Mouse (Mus musculus): ENCODE data around the gene Cyp26b1. TPM values are rescaled to one million over a fixed set of nuclear protein-coding genes. Genes with fewer than 3 reads are reported as not detected.
A peak's percentile ranks its signal among the peaks of the same experiment; 100 is the strongest.

The Cyp26b1 gene
- polyA plus RNA-seq, 1 experiment from 2014 or later = 2.4 TPM

- H3K4me3 ChIP-seq = no peak overlapping the region
- peaks cover 50% of the 10 kb centered on the region for H3K27me3 ChIP-seq (ENCODE audit: low read depth, poor library complexity, severe bottlenecking)
- no peaks in the 10 kb centered on the region for H3K9me3 ChIP-seq (replicated peaks)
- H3K27ac ChIP-seq (replicated peaks) = peak overlapping the region; percentile 75
- no peaks in the 10 kb centered on the region for H3K36me3 ChIP-seq
- no peak for DNase-seq (ENCODE audit: low spot score)
- peaks cover 40% of the 10 kb centered on the region for H3K4me1 ChIP-seq
Observed at GRCm38 (mm10) chr6:84569590-84569989, 24.1 kb downstream of the Cyp26b1 start.

- Histone ChIP-seq H3K4me3 (no peak overlapping the region), H3K9me3 (replicated peaks) (no peaks in the 10 kb centered on the region), H3K27me3 (ENCODE audit: low read depth, poor library complexity, severe bottlenecking) (peaks cover 43% of the 10 kb centered on the region), H3K27ac (replicated peaks) (peak overlapping the region; percentile 17; the same call in 1 of the 2 replicates), H3K4me1 (peaks cover 33% of the 10 kb centered on the region), H3K36me3 (no peaks in the 10 kb centered on the region)
- 82% methylated on average over 6 of the region's 6 CpGs for WGBS
- no peak for DNase-seq (ENCODE audit: low spot score)
Observed at GRCm38 (mm10) chr6:84568880-84569279, 24.8 kb downstream of the Cyp26b1 start.

- Histone ChIP-seq H3K36me3 (no peaks in the 10 kb centered on the region), H3K4me1 (peaks cover 30% of the 10 kb centered on the region), H3K9me3 (replicated peaks) (no peaks in the 10 kb centered on the region), H3K27me3 (ENCODE audit: low read depth, poor library complexity, severe bottlenecking) (peaks cover 31% of the 10 kb centered on the region), H3K27ac (replicated peaks) (no peak overlapping the region), H3K4me3 (no peak overlapping the region)
- DNase-seq (ENCODE audit: low spot score) = no peak
- 83% methylated on average over 4 of the region's 4 CpGs for WGBS
Observed at GRCm38 (mm10) chr6:84567696-84568095, 26.0 kb downstream of the Cyp26b1 start.

- H3K4me3 ChIP-seq = no peak overlapping the region
- no peaks in the 10 kb centered on the region for H3K9me3 ChIP-seq (replicated peaks)
- H3K36me3 ChIP-seq = no peaks in the 10 kb centered on the region
- peaks cover 28% of the 10 kb centered on the region for H3K27me3 ChIP-seq (ENCODE audit: low read depth, poor library complexity, severe bottlenecking)
- H3K27ac ChIP-seq (replicated peaks) = no peak overlapping the region
- no peak for DNase-seq (ENCODE audit: low spot score)
- peaks cover 30% of the 10 kb centered on the region for H3K4me1 ChIP-seq
- WGBS = 77% methylated on average over 2 of the region's 2 CpGs
Observed at GRCm38 (mm10) chr6:84566825-84567224, 26.9 kb downstream of the Cyp26b1 start.

GRCm38 (mm10) chr6:84565245-84565644 is 28.5 kb downstream of the Cyp26b1 start:
- WGBS = 82% methylated on average over 5 of the region's 5 CpGs
- no peak for DNase-seq (ENCODE audit: low spot score)
- no peaks in the 10 kb centered on the region for H3K36me3 ChIP-seq
- no peak overlapping the region for H3K4me3 ChIP-seq
- H3K27me3 ChIP-seq (ENCODE audit: low read depth, poor library complexity, severe bottlenecking) = peaks cover 22% of the 10 kb centered on the region
- no peaks in the 10 kb centered on the region for H3K9me3 ChIP-seq (replicated peaks)
- H3K27ac ChIP-seq (replicated peaks) = 0 out of 2 replicates have a peak overlapping the region, but pooled peaks have one; percentile 17
- peaks cover 25% of the 10 kb centered on the region for H3K4me1 ChIP-seq

- H3K36me3 ChIP-seq = no peaks in the 10 kb centered on the region
- H3K27me3 ChIP-seq (ENCODE audit: low read depth, poor library complexity, severe bottlenecking) = peaks cover 8% of the 10 kb centered on the region
- no peak overlapping the region; the same call in 1 of the 2 replicates for H3K27ac ChIP-seq (replicated peaks)
- no peak overlapping the region for H3K4me3 ChIP-seq
- no peak for DNase-seq (ENCODE audit: low spot score)
- no peaks in the 10 kb centered on the region for H3K9me3 ChIP-seq (replicated peaks)
- WGBS = 53% methylated on average over 4 of the region's 4 CpGs
- H3K4me1 ChIP-seq = peaks cover 12% of the 10 kb centered on the region; the same call in 1 of the 2 replicates
Observed at GRCm38 (mm10) chr6:84562948-84563347, 30.8 kb downstream of the Cyp26b1 start.

GRCm38 (mm10) chr6:84561171-84561570 is 32.5 kb downstream of the Cyp26b1 start:
- whole genome bisulfite sequencing = 97% methylated on average over 1 of the region's 1 CpGs
- Histone ChIP-seq H3K27ac (replicated peaks) (no peak overlapping the region), H3K27me3 (ENCODE audit: low read depth, poor library complexity, severe bottlenecking) (peaks cover 8% of the 10 kb centered on the region), H3K4me3 (no peak overlapping the region), H3K4me1 (peaks cover 8% of the 10 kb centered on the region; the same call in 1 of the 2 replicates), H3K9me3 (replicated peaks) (no peaks in the 10 kb centered on the region), H3K36me3 (no peaks in the 10 kb centered on the region)
- DNase-seq (ENCODE audit: low spot score) = no peak

- no peaks in the 10 kb centered on the region for H3K27me3 ChIP-seq (ENCODE audit: low read depth, poor library complexity, severe bottlenecking)
- WGBS = 72% methylated on average over 9 of the region's 9 CpGs
- no peaks in the 10 kb centered on the region for H3K9me3 ChIP-seq (replicated peaks)
- H3K4me3 ChIP-seq = no peak overlapping the region
- H3K4me1 ChIP-seq = no peaks in the 10 kb centered on the region
- no peak for DNase-seq (ENCODE audit: low spot score)
- no peaks in the 10 kb centered on the region for H3K36me3 ChIP-seq
- no peak overlapping the region for H3K27ac ChIP-seq (replicated peaks)
Observed at GRCm38 (mm10) chr6:84549852-84550437, 43.8 kb downstream of the Cyp26b1 start.

- no peak for DNase-seq (ENCODE audit: low spot score)
- Histone ChIP-seq H3K4me1 (no peaks in the 10 kb centered on the region), H3K36me3 (no peaks in the 10 kb centered on the region), H3K9me3 (replicated peaks) (no peaks in the 10 kb centered on the region), H3K27ac (replicated peaks) (no peak overlapping the region), H3K27me3 (ENCODE audit: low read depth, poor library complexity, severe bottlenecking) (no peaks in the 10 kb centered on the region), H3K4me3 (no peak overlapping the region)
- 79% methylated on average over 2 of the region's 2 CpGs for WGBS
Observed at GRCm38 (mm10) chr6:84545428-84545827, 48.3 kb downstream of the Cyp26b1 start.

- H3K9me3 ChIP-seq (replicated peaks) = no peaks in the 10 kb centered on the region
- no peaks in the 10 kb centered on the region for H3K36me3 ChIP-seq
- H3K27me3 ChIP-seq (ENCODE audit: low read depth, poor library complexity, severe bottlenecking) = no peaks in the 10 kb centered on the region
- H3K4me1 ChIP-seq = 0 out of 2 replicates have a peak, but pooled peaks cover 3% of the 10 kb centered on the region
- DNase-seq (ENCODE audit: low spot score) = no peak
- H3K27ac ChIP-seq (replicated peaks) = no peak overlapping the region
- WGBS = 89% methylated on average over 3 of the region's 3 CpGs
- H3K4me3 ChIP-seq = no peak overlapping the region
Observed at GRCm38 (mm10) chr6:84544359-84544758, 49.3 kb downstream of the Cyp26b1 start.

GRCm38 (mm10) chr6:84543516-84543915 is 50.2 kb downstream of the Cyp26b1 start:
- Histone ChIP-seq H3K4me3 (no peak overlapping the region), H3K36me3 (no peaks in the 10 kb centered on the region), H3K9me3 (replicated peaks) (no peaks in the 10 kb centered on the region), H3K27ac (replicated peaks) (no peak overlapping the region), H3K4me1 (0 out of 2 replicates have a peak, but pooled peaks cover 3% of the 10 kb centered on the region), H3K27me3 (ENCODE audit: low read depth, poor library complexity, severe bottlenecking) (no peaks in the 10 kb centered on the region)
- DNase-seq (ENCODE audit: low spot score) = no peak
- 38% methylated on average over 5 of the region's 5 CpGs for WGBS

GRCm38 (mm10) chr6:84539924-84540323 is 53.8 kb downstream of the Cyp26b1 start:
- no peak overlapping the region for H3K27ac ChIP-seq (replicated peaks)
- WGBS = 58% methylated on average over 4 of the region's 4 CpGs
- no peak overlapping the region for H3K4me3 ChIP-seq

GRCm38 (mm10) chr6:84538681-84539080 is 55.0 kb downstream of the Cyp26b1 start:
- Histone ChIP-seq H3K27ac (replicated peaks) (no peak overlapping the region), H3K9me3 (replicated peaks) (no peaks in the 10 kb centered on the region), H3K4me3 (no peak overlapping the region), H3K4me1 (0 out of 2 replicates have a peak, but pooled peaks cover 3% of the 10 kb centered on the region), H3K36me3 (no peaks in the 10 kb centered on the region), H3K27me3 (ENCODE audit: low read depth, poor library complexity, severe bottlenecking) (no peaks in the 10 kb centered on the region)
- 82% methylated on average over 3 of the region's 3 CpGs for WGBS
- no peak for DNase-seq (ENCODE audit: low spot score)

More at GRCm38 (mm10) chr6:84539924-84540323, 53.8 kb downstream of the Cyp26b1 start:
- Histone ChIP-seq H3K4me1 (0 out of 2 replicates have a peak, but pooled peaks cover 3% of the 10 kb centered on the region), H3K36me3 (no peaks in the 10 kb centered on the region), H3K27me3 (ENCODE audit: low read depth, poor library complexity, severe bottlenecking) (no peaks in the 10 kb centered on the region), H3K9me3 (replicated peaks) (no peaks in the 10 kb centered on the region)
- DNase-seq (ENCODE audit: low spot score) = no peak
